Mouse (Mus musculus) thymus, adult 18-20 months (tissue): ENCODE results near the gene Pon3.

Source experiments
- DNase-seq, 2 experiments: peaks; one replicate each; pipeline ENCODE4 v3.0.0; 2022; ENCODE audit warnings: mixed read lengths in 2 of 2

Gene Pon3

GRCm38 (mm10) chr6:5177967-5178891 lies 77.9 kb downstream of the Pon3 start:
- DNase-seq = no peak

GRCm38 (mm10) chr6:5174179-5174812 lies 81.8 kb downstream of the Pon3 start:
- DNase-seq = no peak

- no peak for DNase-seq
Measured at GRCm38 (mm10) chr6:5172571-5172970, 83.5 kb downstream of the Pon3 start.

GRCm38 (mm10) chr6:5171418-5171817 lies 84.7 kb downstream of the Pon3 start:
- DNase-seq = no peak
